Mouse (Mus musculus) CD8-positive naive resting alpha-beta T cell, adult 2 months (primary cell): ENCODE data around the gene Foxd2.
A peak's percentile ranks its signal among the peaks of the same experiment; 100 is the strongest.

Experiments
- DNase-seq, 2 experiments: peaks; one replicate each; pipeline ENCODE4 v3.0.0; 2022; ENCODE audit warnings: low read depth in 2 of 2, low spot score in 2 of 2

Gene Foxd2

GRCm38 (mm10) chr4:114912705-114913593 is 4.3 kb upstream of the Foxd2 start:
- no peak for DNase-seq

GRCm38 (mm10) chr4:114909602-114910484 is 1.2 kb upstream of the Foxd2 start:
- peak in 1 of 2 experiments; percentile 40 for DNase-seq

DNA sequence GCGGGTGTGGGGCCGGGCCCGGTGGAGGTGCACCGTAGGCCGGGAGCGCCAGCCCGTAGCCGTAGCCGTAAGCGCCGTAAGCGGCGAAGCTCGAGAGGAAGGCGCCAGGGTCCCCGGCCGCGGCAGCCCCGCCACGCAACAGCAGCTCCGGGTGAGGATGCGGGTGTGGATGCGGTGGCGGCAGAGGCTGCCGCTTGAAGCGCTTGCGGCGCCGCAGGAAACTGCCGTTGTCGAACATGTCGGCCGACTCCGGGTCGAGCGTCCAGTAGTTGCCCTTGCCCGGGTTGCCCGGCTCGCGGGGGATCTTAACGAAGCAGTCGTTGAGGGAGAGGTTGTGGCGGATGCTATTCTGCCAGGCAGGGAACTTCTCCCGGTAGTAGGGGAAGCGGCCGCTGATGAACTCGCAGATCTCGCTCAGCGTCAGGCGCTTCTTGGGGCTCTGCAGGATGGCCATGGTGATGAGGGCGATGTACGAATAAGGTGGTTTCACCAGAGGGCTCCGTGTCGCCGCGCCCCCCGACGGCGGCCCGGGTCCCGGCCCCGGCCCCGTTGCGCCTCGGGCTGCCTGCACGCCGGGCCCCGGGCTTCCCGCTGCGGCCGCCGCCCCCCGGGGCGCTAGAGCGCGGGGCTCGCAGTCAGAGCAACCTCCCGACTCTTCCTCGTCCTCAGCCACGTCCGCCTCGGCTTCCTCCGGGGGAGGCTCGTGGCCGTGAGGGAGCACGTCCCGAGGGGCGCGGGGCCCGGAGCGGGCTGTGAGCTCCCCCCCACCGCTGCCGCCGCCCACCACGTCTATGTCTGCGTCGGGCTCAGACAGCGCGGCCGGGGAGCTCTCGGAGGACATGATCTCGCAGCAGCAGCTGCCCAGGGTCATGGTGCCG is 483 bp downstream of the Foxd2 start:
- peak; percentile 29 to 44 for DNase-seq

DNA sequence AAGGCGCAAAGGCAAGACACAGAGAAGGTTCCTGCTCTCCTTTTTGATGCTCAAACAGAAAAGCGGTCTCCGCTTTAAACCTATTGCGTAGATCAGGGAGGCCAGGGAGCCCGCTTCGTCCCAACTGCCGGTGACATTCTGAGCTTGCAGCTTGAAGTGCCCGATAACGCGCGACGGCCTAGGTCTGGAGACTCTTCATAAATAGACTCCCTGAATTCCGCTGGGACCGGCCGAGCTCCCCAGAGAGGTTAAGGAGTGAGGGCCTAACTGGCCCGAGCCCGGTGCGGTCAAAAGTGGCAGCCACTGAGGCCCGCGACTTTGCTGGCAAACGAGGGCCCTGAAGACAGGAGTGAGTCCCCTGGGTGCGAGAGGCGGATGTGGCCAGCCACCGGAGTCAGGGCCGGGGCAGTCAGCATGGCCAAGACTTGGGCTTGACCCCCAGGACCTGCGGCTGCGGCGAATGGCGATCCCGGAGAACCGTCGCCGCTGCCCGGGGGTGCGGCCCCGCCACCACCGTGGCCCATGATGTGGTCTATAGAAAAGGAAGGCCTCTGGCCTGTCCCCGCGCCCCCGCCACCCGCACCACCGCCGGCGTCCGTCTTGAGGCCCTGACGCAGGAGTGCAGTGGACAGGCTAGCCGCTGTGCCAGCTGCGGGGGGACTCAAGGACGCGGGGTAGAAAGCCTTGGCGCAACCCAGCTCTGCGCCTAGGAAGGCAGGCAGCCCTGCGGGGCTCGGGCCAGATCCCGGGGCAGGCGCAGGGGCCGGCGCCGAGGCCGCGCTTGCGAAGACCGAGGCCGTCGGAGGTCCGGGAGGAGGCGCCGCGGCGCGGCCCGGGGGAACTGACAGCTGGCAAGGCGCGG is 1.4 kb downstream of the Foxd2 start:
- no peak for DNase-seq

- DNase-seq: no peak
Measured at GRCm38 (mm10) chr4:114905969-114906680, 2.5 kb downstream of the Foxd2 start.

DNA sequence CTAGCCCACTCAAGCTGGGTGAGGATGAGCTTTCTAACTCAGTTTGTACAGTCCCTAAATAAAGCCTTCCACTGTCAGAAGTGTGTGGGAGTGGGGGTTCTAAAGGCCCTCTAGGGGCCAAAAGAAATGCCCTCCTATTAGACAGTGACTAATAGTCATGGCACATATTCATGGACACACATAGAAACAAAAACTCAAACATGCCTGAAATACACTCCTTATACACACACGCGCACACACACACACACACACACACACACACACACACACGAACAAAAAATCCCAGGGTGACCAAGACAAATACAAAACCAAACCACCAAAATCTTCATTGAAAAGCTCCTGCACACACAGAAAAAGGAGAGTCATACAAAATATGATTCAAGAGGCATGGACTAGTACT is 3.2 kb downstream of the Foxd2 start:
- DNase-seq: no peak

- no peak for DNase-seq
Measured at GRCm38 (mm10) chr4:114903422-114903782, 5.3 kb downstream of the Foxd2 start.

DNA sequence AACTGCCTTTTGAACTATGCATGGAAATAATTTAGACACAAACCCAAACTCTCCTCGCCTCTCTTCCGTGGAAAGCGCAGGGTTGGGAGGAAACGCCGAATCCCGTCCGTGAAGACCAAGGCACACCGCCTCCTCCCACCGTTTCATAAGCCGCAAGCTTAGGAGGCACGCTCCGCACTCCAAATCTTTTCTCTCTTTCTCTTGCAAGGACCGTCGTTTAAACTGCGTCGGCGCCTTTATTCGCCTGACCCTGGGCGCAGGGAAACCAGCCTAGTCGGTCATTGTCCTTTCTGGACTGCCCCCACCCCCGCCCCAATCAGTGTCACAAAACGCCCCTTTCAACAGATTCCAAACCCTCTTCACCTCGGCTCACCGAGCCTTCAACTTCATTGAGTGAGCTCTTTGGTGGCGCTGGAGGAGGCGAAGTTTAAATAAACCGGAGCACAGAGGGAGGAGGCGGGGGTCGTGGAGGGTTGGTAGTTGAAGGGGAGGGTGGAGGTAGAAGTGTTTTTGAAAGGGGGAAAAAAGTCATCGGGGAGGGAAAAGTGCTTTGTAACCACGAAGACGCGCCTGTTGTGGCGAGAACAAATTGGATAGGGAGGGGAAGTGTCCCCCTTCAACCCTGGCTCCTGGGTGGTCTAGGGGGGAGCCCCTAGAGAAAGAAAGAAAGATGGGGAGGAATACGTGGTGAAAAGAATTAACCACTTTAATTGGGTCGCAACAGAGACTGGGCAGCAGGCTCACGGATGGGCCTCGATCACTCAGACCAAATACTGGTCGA is 5.8 kb downstream of the Foxd2 start:
- no peak for DNase-seq

GRCm38 (mm10) chr4:114901643-114902351 is 6.9 kb downstream of the Foxd2 start:
- DNase-seq: no peak

DNA sequence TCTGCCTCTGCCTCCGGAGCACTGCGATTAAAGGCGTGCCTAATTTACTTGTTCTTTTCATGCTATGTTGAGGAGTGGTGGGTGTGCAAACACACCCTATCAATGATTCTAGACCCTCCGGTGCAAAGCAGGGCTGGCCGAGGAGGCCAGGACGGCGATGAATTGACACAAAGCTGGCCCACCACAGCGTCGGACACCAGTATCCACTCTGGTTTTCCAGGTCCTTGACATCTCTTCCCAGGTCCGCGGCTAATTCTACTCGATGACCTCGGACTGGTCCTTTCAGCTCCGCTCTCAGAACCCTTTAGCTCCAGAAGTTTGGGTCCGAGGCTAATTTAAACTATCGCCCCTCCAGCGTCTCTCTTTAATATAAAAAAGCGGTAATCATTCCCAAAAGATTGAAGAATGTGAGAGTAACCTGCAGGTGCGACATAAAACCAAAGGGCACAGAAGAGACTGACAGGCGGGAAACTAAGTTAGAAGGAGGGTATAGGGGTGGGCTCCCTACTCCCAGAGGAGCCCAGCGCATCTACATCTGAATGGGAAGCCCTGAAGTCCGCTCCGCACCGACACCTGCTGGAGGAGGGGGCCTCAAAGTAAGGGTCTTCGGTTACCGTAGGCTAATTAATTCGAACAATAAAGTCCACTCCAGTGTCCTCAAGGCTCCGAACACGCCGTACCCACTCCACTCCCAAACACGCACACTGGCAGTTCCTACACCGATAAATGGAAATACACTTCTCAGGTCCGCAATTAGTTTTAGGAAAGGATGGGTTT is 7.6 kb downstream of the Foxd2 start:
- no peak for DNase-seq

DNA sequence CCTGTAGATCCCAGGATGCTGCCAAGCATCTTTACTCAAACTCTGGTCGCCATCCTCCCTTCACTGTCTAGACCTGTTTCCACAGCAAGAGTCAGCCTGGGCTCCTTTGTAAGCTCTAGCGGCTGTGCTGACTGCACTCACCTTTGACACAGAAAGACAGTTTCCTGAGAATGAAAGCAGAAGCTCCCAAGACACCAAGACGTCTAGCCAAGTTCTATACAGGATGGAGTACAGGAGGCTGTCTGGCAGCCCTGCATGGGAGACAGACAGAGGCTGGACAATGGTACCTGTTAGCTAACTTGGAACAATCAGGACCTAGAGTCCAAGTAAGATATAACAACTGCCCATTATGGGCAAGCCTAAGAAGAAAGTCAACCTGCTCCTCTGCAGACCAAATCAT is 8.8 kb downstream of the Foxd2 start:
- no peak for DNase-seq

DNA sequence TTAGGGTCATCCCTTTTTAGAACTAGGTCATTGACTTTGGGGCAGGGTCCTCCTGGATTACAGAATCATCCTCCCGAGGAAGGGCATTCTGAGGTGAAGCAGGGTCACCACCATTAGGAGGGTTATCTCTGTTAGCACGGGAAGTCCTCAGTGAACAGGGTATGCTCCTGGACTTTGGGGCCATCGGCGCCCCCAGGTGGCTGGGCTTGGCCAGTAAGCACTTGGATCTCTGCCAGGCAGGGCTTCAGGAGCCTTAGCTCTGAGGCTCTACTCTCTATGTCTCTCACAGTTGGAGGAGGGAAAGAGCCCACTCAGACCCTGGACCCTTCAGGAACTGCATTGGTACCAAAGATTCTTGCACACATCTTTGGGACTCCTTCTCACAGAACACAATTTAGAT is 10.8 kb downstream of the Foxd2 start:
- DNase-seq: no peak

- DNase-seq: no peak
Measured at GRCm38 (mm10) chr4:114882232-114882631, 26.4 kb downstream of the Foxd2 start.

DNA sequence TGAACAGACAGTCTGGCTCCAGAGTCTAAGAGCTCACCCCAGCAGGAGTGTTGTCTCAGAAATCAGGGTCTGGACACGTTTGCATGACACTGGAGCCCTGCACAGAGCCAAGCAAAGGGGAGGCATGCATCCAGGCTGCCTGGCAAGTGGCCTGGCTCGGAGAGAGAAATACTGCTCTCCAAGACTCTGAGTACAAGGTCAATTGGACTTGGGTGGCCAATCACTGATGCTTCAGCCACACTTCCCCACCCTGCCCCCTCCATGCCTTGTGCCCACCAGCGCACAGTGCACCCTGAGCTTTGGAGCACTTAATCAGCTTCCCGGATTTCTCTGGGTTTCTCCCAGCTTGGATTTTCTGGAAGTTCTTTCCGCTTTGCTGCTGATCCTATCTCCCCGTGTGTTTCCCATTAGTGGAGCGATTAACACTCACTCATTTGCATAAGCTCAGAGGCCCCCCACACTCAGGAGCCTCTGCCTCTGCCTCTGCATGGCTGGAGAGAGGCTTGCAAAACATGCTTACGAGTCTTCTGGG is 32.2 kb downstream of the Foxd2 start:
- DNase-seq: no peak

GRCm38 (mm10) chr4:114869765-114870490 is 38.7 kb downstream of the Foxd2 start:
- no peak for DNase-seq

DNA sequence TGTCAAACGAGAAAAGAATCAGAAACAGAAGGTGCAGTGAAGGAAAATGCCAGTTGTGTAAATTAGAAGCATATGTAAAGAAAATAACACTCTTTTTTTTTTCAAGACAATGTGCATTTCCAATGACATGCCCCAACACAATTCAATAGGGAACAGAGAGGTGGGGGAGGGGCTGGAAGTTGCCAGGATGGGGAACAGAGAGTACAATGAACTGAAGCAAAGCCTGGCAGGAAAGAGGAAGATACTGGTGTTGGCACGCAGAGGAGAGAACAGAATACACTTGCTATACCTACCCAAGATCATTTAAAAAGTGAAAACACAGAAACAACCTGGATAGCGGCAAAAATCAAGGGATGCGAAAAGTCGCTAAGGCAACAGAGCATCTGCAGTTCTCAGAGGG is 45.5 kb downstream of the Foxd2 start:
- no peak for DNase-seq
